Mouse (Mus musculus): ENCODE data around the gene Synrg. TPM values are rescaled to one million over a fixed set of nuclear protein-coding genes. Genes with fewer than 3 reads are reported as not detected.

Synrg gene
- polyA plus RNA-seq, 1 experiment, result 4.8 TPM

- Histone ChIP-seq H3K79me2 (ENCODE audit: control insufficient read depth, insufficient read depth) (no peaks in the 10 kb centered on the region), H3K27me3 (ENCODE audit: control insufficient read depth, insufficient read depth, insufficient read length) (no peaks in the 10 kb centered on the region), H3ac (ENCODE audit: control insufficient read depth, insufficient read length, low read depth) (no peak overlapping the region), H3K36me3 (ENCODE audit: control insufficient read depth, insufficient read depth) (peaks cover 9% of the 10 kb centered on the region), H3K79me3 (ENCODE audit: low read depth) (no peaks in the 10 kb centered on the region), H3K4me3 (ENCODE audit: insufficient read depth, poor library complexity, severe bottlenecking) (no peak overlapping the region)
- TF ChIP-seq MAX (IDR thresholded peaks at IDR 0.05) (no peak), CTCF (IDR thresholded peaks at IDR 0.05; ENCODE audit: control insufficient read depth, insufficient read depth, insufficient read length) (no peak), MYOG (IDR thresholded peaks at IDR 0.05; ENCODE audit: control insufficient read depth, extremely low read depth, insufficient read length) (no peak), USF1 (IDR thresholded peaks at IDR 0.05; ENCODE audit: low read depth) (no peak), MYOD1 (IDR thresholded peaks at IDR 0.05; ENCODE audit: control insufficient read depth, insufficient read length, low read depth) (no peak), CEBPB (IDR thresholded peaks at IDR 0.05; ENCODE audit: low read depth) (no peak), FOSL1 (IDR thresholded peaks at IDR 0.05; ENCODE audit: insufficient read depth, low read length, poor library complexity, severe bottlenecking) (no peak)
These were observed 29.2 kb downstream of the Synrg start for GRCm38 (mm10) chr11:83993428-83993827.

- Histone ChIP-seq H3K27me3 (ENCODE audit: control insufficient read depth, insufficient read depth, insufficient read length) (no peaks in the 10 kb centered on the region), H3K36me3 (ENCODE audit: control insufficient read depth, insufficient read depth) (peaks cover 6% of the 10 kb centered on the region), H3K79me2 (ENCODE audit: control insufficient read depth, insufficient read depth) (no peaks in the 10 kb centered on the region), H3K79me3 (ENCODE audit: low read depth) (no peaks in the 10 kb centered on the region), H3ac (ENCODE audit: control insufficient read depth, insufficient read length, low read depth) (no peak overlapping the region), H3K4me3 (ENCODE audit: insufficient read depth, poor library complexity, severe bottlenecking) (no peak overlapping the region)
- TF ChIP-seq MYOD1 (IDR thresholded peaks at IDR 0.05; ENCODE audit: control insufficient read depth, insufficient read length, low read depth), result no peak
- no peak for TF ChIP-seq MAX (IDR thresholded peaks at IDR 0.05)
- TF ChIP-seq MYOG (IDR thresholded peaks at IDR 0.05; ENCODE audit: control insufficient read depth, extremely low read depth, insufficient read length), result no peak
- TF ChIP-seq CEBPB (IDR thresholded peaks at IDR 0.05; ENCODE audit: low read depth), result no peak
- no peak for TF ChIP-seq USF1 (IDR thresholded peaks at IDR 0.05; ENCODE audit: low read depth)
- no peak for TF ChIP-seq FOSL1 (IDR thresholded peaks at IDR 0.05; ENCODE audit: insufficient read depth, low read length, poor library complexity, severe bottlenecking)
- TF ChIP-seq CTCF (IDR thresholded peaks at IDR 0.05; ENCODE audit: control insufficient read depth, insufficient read depth, insufficient read length), result no peak
These were observed 30.3 kb downstream of the Synrg start for GRCm38 (mm10) chr11:83994481-83994880.

GRCm38 (mm10) chr11:83995535-83995950 lies 31.3 kb downstream of the Synrg start:
- no peaks in the 10 kb centered on the region for H3K79me2 ChIP-seq (ENCODE audit: control insufficient read depth, insufficient read depth)
- no peaks in the 10 kb centered on the region for H3K27me3 ChIP-seq (ENCODE audit: control insufficient read depth, insufficient read depth, insufficient read length)
- TF ChIP-seq CTCF (IDR thresholded peaks at IDR 0.05; ENCODE audit: control insufficient read depth, insufficient read depth, insufficient read length) (no peak), MYOG (IDR thresholded peaks at IDR 0.05; ENCODE audit: control insufficient read depth, extremely low read depth, insufficient read length) (no peak), CEBPB (IDR thresholded peaks at IDR 0.05; ENCODE audit: low read depth) (no peak), MAX (IDR thresholded peaks at IDR 0.05) (no peak), USF1 (IDR thresholded peaks at IDR 0.05; ENCODE audit: low read depth) (no peak), FOSL1 (IDR thresholded peaks at IDR 0.05; ENCODE audit: insufficient read depth, low read length, poor library complexity, severe bottlenecking) (no peak), MYOD1 (IDR thresholded peaks at IDR 0.05; ENCODE audit: control insufficient read depth, insufficient read length, low read depth) (no peak)
- no peak overlapping the region for H3ac ChIP-seq (ENCODE audit: control insufficient read depth, insufficient read length, low read depth)
- no peaks in the 10 kb centered on the region for H3K36me3 ChIP-seq (ENCODE audit: control insufficient read depth, insufficient read depth)
- no peak overlapping the region for H3K4me3 ChIP-seq (ENCODE audit: insufficient read depth, poor library complexity, severe bottlenecking)
- H3K79me3 ChIP-seq (ENCODE audit: low read depth), result no peaks in the 10 kb centered on the region

- H3K4me3 ChIP-seq (ENCODE audit: insufficient read depth, poor library complexity, severe bottlenecking), result no peak overlapping the region
- no peak overlapping the region for H3ac ChIP-seq (ENCODE audit: control insufficient read depth, insufficient read length, low read depth)
- no peaks in the 10 kb centered on the region for H3K27me3 ChIP-seq (ENCODE audit: control insufficient read depth, insufficient read depth, insufficient read length)
- TF ChIP-seq MYOD1 (IDR thresholded peaks at IDR 0.05; ENCODE audit: control insufficient read depth, insufficient read length, low read depth) (no peak), MYOG (IDR thresholded peaks at IDR 0.05; ENCODE audit: control insufficient read depth, extremely low read depth, insufficient read length) (no peak), CTCF (IDR thresholded peaks at IDR 0.05; ENCODE audit: control insufficient read depth, insufficient read depth, insufficient read length) (no peak), MAX (IDR thresholded peaks at IDR 0.05) (no peak), FOSL1 (IDR thresholded peaks at IDR 0.05; ENCODE audit: insufficient read depth, low read length, poor library complexity, severe bottlenecking) (no peak)
- H3K36me3 ChIP-seq (ENCODE audit: control insufficient read depth, insufficient read depth), result no peaks in the 10 kb centered on the region
- H3K79me3 ChIP-seq (ENCODE audit: low read depth), result no peaks in the 10 kb centered on the region
- H3K79me2 ChIP-seq (ENCODE audit: control insufficient read depth, insufficient read depth), result no peaks in the 10 kb centered on the region
These were observed 33.1 kb downstream of the Synrg start for GRCm38 (mm10) chr11:83997171-83997868.

GRCm38 (mm10) chr11:83998993-83999392 lies 34.8 kb downstream of the Synrg start:
- Histone ChIP-seq H3K36me3 (ENCODE audit: control insufficient read depth, insufficient read depth) (peaks cover 3% of the 10 kb centered on the region), H3K79me2 (ENCODE audit: control insufficient read depth, insufficient read depth) (no peaks in the 10 kb centered on the region), H3ac (ENCODE audit: control insufficient read depth, insufficient read length, low read depth) (no peak overlapping the region), H3K27me3 (ENCODE audit: control insufficient read depth, insufficient read depth, insufficient read length) (no peaks in the 10 kb centered on the region), H3K4me3 (ENCODE audit: insufficient read depth, poor library complexity, severe bottlenecking) (no peak overlapping the region), H3K79me3 (ENCODE audit: low read depth) (no peaks in the 10 kb centered on the region)
- TF ChIP-seq USF1 (IDR thresholded peaks at IDR 0.05; ENCODE audit: low read depth) (no peak), MYOD1 (IDR thresholded peaks at IDR 0.05; ENCODE audit: control insufficient read depth, insufficient read length, low read depth) (no peak)

- TF ChIP-seq MYOD1 (IDR thresholded peaks at IDR 0.05; ENCODE audit: control insufficient read depth, insufficient read length, low read depth), result no peak
- no peak for TF ChIP-seq CEBPB (IDR thresholded peaks at IDR 0.05; ENCODE audit: low read depth)
- TF ChIP-seq USF1 (IDR thresholded peaks at IDR 0.05; ENCODE audit: low read depth), result no peak
- TF ChIP-seq CTCF (IDR thresholded peaks at IDR 0.05; ENCODE audit: control insufficient read depth, insufficient read depth, insufficient read length), result no peak
- TF ChIP-seq MAX (IDR thresholded peaks at IDR 0.05), result no peak
- TF ChIP-seq MYOG (IDR thresholded peaks at IDR 0.05; ENCODE audit: control insufficient read depth, extremely low read depth, insufficient read length), result no peak
- no peak for TF ChIP-seq FOSL1 (IDR thresholded peaks at IDR 0.05; ENCODE audit: insufficient read depth, low read length, poor library complexity, severe bottlenecking)
- H3ac ChIP-seq (ENCODE audit: control insufficient read depth, insufficient read length, low read depth), result no peak overlapping the region
- H3K36me3 ChIP-seq (ENCODE audit: control insufficient read depth, insufficient read depth), result peaks cover 3% of the 10 kb centered on the region
- H3K79me2 ChIP-seq (ENCODE audit: control insufficient read depth, insufficient read depth), result no peaks in the 10 kb centered on the region
- no peaks in the 10 kb centered on the region for H3K27me3 ChIP-seq (ENCODE audit: control insufficient read depth, insufficient read depth, insufficient read length)
- no peak overlapping the region for H3K4me3 ChIP-seq (ENCODE audit: insufficient read depth, poor library complexity, severe bottlenecking)
- no peaks in the 10 kb centered on the region for H3K79me3 ChIP-seq (ENCODE audit: low read depth)
These were observed 35.2 kb downstream of the Synrg start for GRCm38 (mm10) chr11:83999411-83999915.
